Mouse (Mus musculus) hindbrain, postnatal 0 days (tissue): ENCODE results near the gene Bloc1s4. TPM values are rescaled to one million over a fixed set of nuclear protein-coding genes. Genes with fewer than 3 reads are reported as not detected.

ENCODE experiments used
- ATAC-seq: fragments of 200-750 bp; cut with Nextera tagmentation; 2 replicates; pipeline ENCODE4 v1.8.0; 2017; ENCODE audit warnings: mild to moderate bottlenecking, moderate TSS enrichment, moderate library complexity
- DNase-seq: peaks from one replicate; pipeline ENCODE4 v3.0.0-alpha.2; 2015; ENCODE audit warnings: low spot score
- H3K27ac ChIP-seq: fragments of 300-500 bp; sonication (generic); 2 replicates; pipeline ENCODE4 v1.5.1; 2014; ENCODE audit warnings: mild to moderate bottlenecking
- H3K27me3 ChIP-seq: fragments of 300-500 bp; sonication (generic); 2 replicates; pipeline ENCODE4 v1.6.1; 2014; ENCODE audit warnings: low read length, mixed read lengths; ENCODE audit not compliant: insufficient read depth
- H3K36me3 ChIP-seq: fragments of 300-500 bp; sonication (generic); 2 replicates; pipeline ENCODE4 v1.6.1; 2014; ENCODE audit warnings: low read length, mixed read lengths; ENCODE audit not compliant: insufficient read depth
- H3K4me1 ChIP-seq: fragments of 300-500 bp; sonication (generic); 2 replicates; pipeline ENCODE4 v1.6.1; 2014; ENCODE audit warnings: antibody characterized with exemption, low read length, mixed read lengths; ENCODE audit not compliant: insufficient read depth
- H3K4me2 ChIP-seq: fragments of 300-500 bp; sonication (generic); 2 replicates; pipeline ENCODE4 v1.6.1; 2014; ENCODE audit warnings: low read depth, mild to moderate bottlenecking, low read length, moderate library complexity, mixed read lengths
- H3K4me3 ChIP-seq: fragments of 300-500 bp; sonication (generic); 2 replicates; pipeline ENCODE4 v1.5.1; 2014; ENCODE audit warnings: low read length
- H3K9ac ChIP-seq: fragments of 300-500 bp; sonication (generic); replicated peaks from 2 replicates; pipeline ENCODE4 v1.6.1; 2014; ENCODE audit warnings: mild to moderate bottlenecking, low read length, moderate library complexity, mixed read lengths
- H3K9me3 ChIP-seq: fragments of 300-500 bp; sonication (generic); 2 replicates; pipeline ENCODE4 v1.6.1; 2016; ENCODE audit warnings: low read length, mixed read lengths
- CTCF ChIP-seq: IDR thresholded peaks from 2 replicates; pipeline ENCODE4 v1.5.1; 2016; ENCODE audit warnings: antibody characterized with exemption, control low read depth, low read depth
- WGBS: fragments of 180-500 bp; shearing (Covaris S2); extraction: QIAGEN DNeasy Blood & Tissue Kit; methylation state at CpG from one replicate; pipeline ENCODE4 v1.1.7; 2014; 5-methylcytosine and 5-hydroxymethylcytosine counted together
- polyA plus RNA-seq: library from polyadenylated mRNA; unstranded; fragments of >200 nt; fragmentation: Nextera tagmentation; extraction: Ambion mirVana; gene quantifications from 2 replicates; pipeline ENCODE4 v1.2.1, GENCODE M21; 2015
- total RNA-seq: library from RNA; depleted of rRNA; stranded (reverse); fragments of >200 nt; gene quantifications from 2 replicates; pipeline ENCODE4 v1.2.3, GENCODE M21; 2014

Bloc1s4 gene
- total and polyA plus RNA-seq, 2 experiments from 2014 or later = 28.9 to 29.1 TPM

- no peak for TF ChIP-seq CTCF
- no peak overlapping the region for H3K4me3 ChIP-seq
Observed at GRCm38 (mm10) chr5:36712553-36713534, 35.6 kb downstream of the Bloc1s4 start.

DNA sequence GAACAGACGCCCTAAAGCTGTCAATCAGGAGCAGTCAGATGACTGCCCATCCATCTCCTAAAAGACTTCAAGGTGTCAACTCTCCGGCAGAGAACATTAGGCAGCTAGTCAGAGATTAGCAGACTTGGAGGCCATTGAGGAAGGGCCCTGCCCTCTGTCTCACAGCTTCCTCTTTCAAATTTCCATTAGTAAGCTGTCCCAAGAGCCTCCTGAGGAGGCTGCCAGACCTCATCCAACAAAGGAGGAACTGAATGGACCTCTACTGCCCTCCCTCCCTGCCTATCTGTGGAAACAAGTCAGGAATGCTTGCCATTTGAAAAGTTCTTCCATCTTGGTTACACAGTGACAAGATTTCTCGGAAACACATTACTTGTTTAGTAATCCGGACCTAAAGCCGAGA lies 36.6 kb downstream of the Bloc1s4 start:
- Histone ChIP-seq H3K27ac (no peak overlapping the region), H3K9me3 (no peaks in the 10 kb centered on the region), H3K4me1 (peaks cover 3% of the 10 kb centered on the region; the same call in 1 of the 2 replicates), H3K9ac (no peak overlapping the region), H3K36me3 (no peaks in the 10 kb centered on the region), H3K4me2 (no peak overlapping the region), H3K27me3 (no peaks in the 10 kb centered on the region), H3K4me3 (no peak overlapping the region)
- DNase-seq = no peak
- peak; percentile 29; the same call in 1 of the 2 replicates for ATAC-seq
- 40% methylated on average over 5 of the region's 5 CpGs for WGBS
- TF ChIP-seq CTCF = no peak

More at GRCm38 (mm10) chr5:36712553-36713534, 35.6 kb downstream of the Bloc1s4 start:
- peak; percentile 48 for DNase-seq
- ATAC-seq = peak; percentile 64; the same call in 1 of the 2 replicates
- H3K4me1 ChIP-seq = peaks cover 3% of the 10 kb centered on the region; the same call in 1 of the 2 replicates
- no peaks in the 10 kb centered on the region for H3K9me3 ChIP-seq
- H3K27me3 ChIP-seq = no peaks in the 10 kb centered on the region
- H3K9ac ChIP-seq = 0 out of 2 replicates have a peak overlapping the region, but pooled peaks have one; percentile 37
- 10% methylated on average over 31 of the region's 31 CpGs for WGBS
- no peaks in the 10 kb centered on the region for H3K36me3 ChIP-seq
- H3K27ac ChIP-seq = no peak overlapping the region; the same call in 1 of the 2 replicates
- peak overlapping the region; percentile 30 for H3K4me2 ChIP-seq

GRCm38 (mm10) chr5:36705792-36706191 lies 42.7 kb downstream of the Bloc1s4 start:
- no peaks in the 10 kb centered on the region for H3K27me3 ChIP-seq
- H3K9me3 ChIP-seq = no peaks in the 10 kb centered on the region
- ATAC-seq (no peak), DNase-seq (no peak)
- no peak overlapping the region for H3K9ac ChIP-seq
- 68% methylated on average over 5 of the region's 5 CpGs for WGBS
- no peak overlapping the region for H3K4me2 ChIP-seq
- TF ChIP-seq CTCF = no peak
- H3K36me3 ChIP-seq = no peaks in the 10 kb centered on the region
- no peak overlapping the region for H3K27ac ChIP-seq
- no peaks in the 10 kb centered on the region for H3K4me1 ChIP-seq
- no peak overlapping the region for H3K4me3 ChIP-seq

- no peak overlapping the region for H3K4me2 ChIP-seq
- no peaks in the 10 kb centered on the region for H3K27me3 ChIP-seq
- WGBS = 56% methylated on average over 5 of the region's 5 CpGs
- no peaks in the 10 kb centered on the region for H3K36me3 ChIP-seq
- peak; percentile 67; the same call in 1 of the 2 replicates for ATAC-seq
- TF ChIP-seq CTCF = no peak
- no peak overlapping the region for H3K27ac ChIP-seq
- H3K9ac ChIP-seq = no peak overlapping the region
- H3K4me1 ChIP-seq = no peaks in the 10 kb centered on the region
- H3K9me3 ChIP-seq = no peaks in the 10 kb centered on the region
- peak; percentile 16 for DNase-seq
- H3K4me3 ChIP-seq = no peak overlapping the region
Observed at GRCm38 (mm10) chr5:36705390-36705789, 43.1 kb downstream of the Bloc1s4 start.

- H3K27ac ChIP-seq = no peak overlapping the region
- no peaks in the 10 kb centered on the region for H3K4me1 ChIP-seq
- H3K27me3 ChIP-seq = no peaks in the 10 kb centered on the region
- ATAC-seq (no peak; the same call in 1 of the 2 replicates), DNase-seq (no peak)
- TF ChIP-seq CTCF = no peak
- 72% methylated on average over 6 of the region's 6 CpGs for WGBS
- H3K36me3 ChIP-seq = no peaks in the 10 kb centered on the region
- H3K4me2 ChIP-seq = no peak overlapping the region
- no peaks in the 10 kb centered on the region for H3K9me3 ChIP-seq
- H3K4me3 ChIP-seq = no peak overlapping the region
- no peak overlapping the region for H3K9ac ChIP-seq
Observed at GRCm38 (mm10) chr5:36704684-36705083, 43.8 kb downstream of the Bloc1s4 start.

DNA sequence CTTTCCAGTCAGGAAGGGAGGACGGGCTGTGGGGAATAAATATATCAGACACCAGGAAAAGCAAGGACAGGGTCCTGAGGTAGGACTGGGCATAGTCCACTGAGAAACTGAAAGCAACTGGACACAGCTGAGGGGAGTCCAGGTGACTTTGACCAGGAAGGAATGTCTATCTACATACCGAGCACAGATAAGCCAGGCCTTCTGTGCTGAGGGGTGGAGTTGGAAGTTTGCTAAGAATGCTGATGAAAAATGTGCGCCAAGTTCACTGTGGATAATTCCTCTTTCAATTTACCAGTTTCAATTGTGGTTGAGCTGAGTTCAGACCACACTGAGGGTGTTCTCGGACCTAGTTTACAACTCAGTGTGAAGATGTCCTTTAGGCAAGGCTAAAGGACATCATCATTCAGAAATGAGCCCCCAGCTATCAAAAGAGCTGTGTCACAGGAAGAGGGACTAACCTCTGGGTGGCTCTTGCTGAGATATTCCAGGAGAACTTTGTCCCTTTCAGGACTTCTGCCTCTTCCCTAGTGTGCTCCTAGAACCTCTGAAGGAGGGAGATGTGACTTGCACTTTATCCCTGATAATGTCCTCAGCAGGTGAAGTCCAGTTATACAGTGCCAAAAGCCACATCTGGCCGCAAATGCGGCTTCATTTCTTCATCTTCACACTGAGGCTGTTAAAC lies 47.4 kb downstream of the Bloc1s4 start:
- no peak for ATAC-seq
- no peak overlapping the region for H3K4me3 ChIP-seq
- WGBS = 79% methylated on average over 6 of the region's 6 CpGs

More for the DNA sequence above, 47.4 kb downstream of the Bloc1s4 start:
- Histone ChIP-seq H3K4me1 (no peaks in the 10 kb centered on the region), H3K9me3 (no peaks in the 10 kb centered on the region), H3K36me3 (no peaks in the 10 kb centered on the region), H3K4me2 (no peak overlapping the region), H3K27ac (no peak overlapping the region), H3K27me3 (no peaks in the 10 kb centered on the region), H3K9ac (no peak overlapping the region)
- TF ChIP-seq CTCF = no peak
- no peak for DNase-seq
